Mouse (Mus musculus) lung, embryonic 16.5 days (tissue): ENCODE data around the gene Clic1. TPM values are rescaled to one million over a fixed set of nuclear protein-coding genes. Genes with fewer than 3 reads are reported as not detected.

Experiments
- ATAC-seq: fragments of 200-750 bp; cut with Nextera tagmentation; 2 replicates; pipeline ENCODE4 v1.8.0; 2017; ENCODE audit warnings: low read depth, mild to moderate bottlenecking, moderate library complexity
- H3K27ac ChIP-seq: fragments of 300-500 bp; sonication (generic); 2 replicates; pipeline ENCODE4 v1.5.1; 2014; ENCODE audit warnings: mild to moderate bottlenecking, control low read depth, low read length
- H3K27me3 ChIP-seq: fragments of 300-500 bp; sonication (generic); 2 replicates; pipeline ENCODE4 v1.6.1; 2014; ENCODE audit warnings: low read depth, low read length, mixed read lengths; ENCODE audit not compliant: control insufficient read depth, insufficient read depth
- H3K36me3 ChIP-seq: fragments of 300-500 bp; sonication (generic); 2 replicates; pipeline ENCODE4 v1.6.1; 2014; ENCODE audit warnings: low read length; ENCODE audit not compliant: control insufficient read depth, insufficient read depth
- H3K4me1 ChIP-seq: fragments of 300-500 bp; sonication (generic); replicated peaks from 2 replicates; pipeline ENCODE4 v1.6.1; 2014; ENCODE audit warnings: low read length, mixed read lengths; ENCODE audit not compliant: control insufficient read depth, insufficient read depth
- H3K4me2 ChIP-seq: fragments of 300-500 bp; sonication (generic); 2 replicates; pipeline ENCODE4 v1.6.1; 2014; ENCODE audit warnings: low read depth, low read length, control low read depth
- H3K4me3 ChIP-seq: fragments of 300-500 bp; sonication (generic); 2 replicates; pipeline ENCODE4 v1.5.1; 2014; ENCODE audit warnings: mild to moderate bottlenecking, low read length, control low read depth
- H3K9ac ChIP-seq: fragments of 300-500 bp; sonication (generic); 2 replicates; pipeline ENCODE4 v1.6.1; 2014; ENCODE audit warnings: low read length, control low read depth
- H3K9me3 ChIP-seq: fragments of 300-500 bp; sonication (generic); 2 replicates; pipeline ENCODE4 v1.6.1; 2016; ENCODE audit warnings: low read length; ENCODE audit not compliant: control insufficient read depth
- whole genome bisulfite sequencing: fragments of 180-500 bp; shearing (Covaris S2); extraction: QIAGEN DNeasy Blood & Tissue Kit; methylation state at CpG from one replicate; pipeline ENCODE4 v1.1.7; 2014; 5-methylcytosine and 5-hydroxymethylcytosine counted together
- polyA plus RNA-seq: library from polyadenylated mRNA; unstranded; fragments of >200 nt; fragmentation: Nextera tagmentation; extraction: Ambion mirVana; gene quantifications from 2 replicates; pipeline ENCODE4 v1.2.1, GENCODE M21; 2015

The Clic1 gene
- polyA plus RNA-seq, 1 experiment from 2014 or later = 298 TPM

GRCm38 (mm10) chr17:35068213-35068914 lies 18.6 kb downstream of the Clic1 start:
- H3K9ac ChIP-seq = 0 out of 2 replicates have a peak overlapping the region, but pooled peaks have one; percentile 25
- H3K4me3 ChIP-seq = no peak overlapping the region
- H3K4me2 ChIP-seq = no peak overlapping the region
- 58% methylated on average over 17 of the region's 17 CpGs for WGBS
- no peak overlapping the region; the same call in 1 of the 2 replicates for H3K27ac ChIP-seq
- no peaks in the 10 kb centered on the region for H3K36me3 ChIP-seq
- H3K9me3 ChIP-seq = no peaks in the 10 kb centered on the region
- H3K27me3 ChIP-seq = no peaks in the 10 kb centered on the region
- ATAC-seq = no peak
- peaks cover 22% of the 10 kb centered on the region for H3K4me1 ChIP-seq

- Histone ChIP-seq H3K9ac (no peak overlapping the region), H3K4me3 (no peak overlapping the region), H3K4me1 (peaks cover 5% of the 10 kb centered on the region), H3K27me3 (no peaks in the 10 kb centered on the region), H3K9me3 (no peaks in the 10 kb centered on the region), H3K4me2 (no peak overlapping the region), H3K27ac (peak overlapping the region; percentile 83), H3K36me3 (no peaks in the 10 kb centered on the region)
- WGBS = 36% methylated on average over 6 of the region's 6 CpGs
- ATAC-seq = peak; percentile 66
These were observed 20.9 kb downstream of the Clic1 start for GRCm38 (mm10) chr17:35070556-35071229.

DNA sequence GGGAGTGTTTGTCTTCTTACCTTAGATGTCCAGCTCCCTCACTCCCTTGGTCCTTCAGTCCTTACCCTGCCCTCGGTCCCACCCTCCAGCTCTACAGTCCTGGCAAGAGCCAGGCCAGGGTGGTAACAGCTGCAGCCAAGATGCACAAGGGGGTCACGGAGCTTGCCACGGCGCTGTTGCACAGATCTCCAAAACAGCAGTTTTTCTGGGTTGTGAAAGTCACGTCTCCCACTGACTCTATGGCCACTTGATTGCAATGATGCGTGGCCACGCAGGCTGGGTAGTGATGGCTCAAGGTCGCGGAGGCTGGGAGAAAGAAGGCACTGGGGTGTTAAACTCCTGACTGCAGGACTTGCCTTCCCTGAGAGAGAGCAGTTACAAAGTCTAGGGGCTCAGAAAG lies 21.7 kb downstream of the Clic1 start:
- no peaks in the 10 kb centered on the region for H3K27me3 ChIP-seq
- WGBS = 65% methylated on average over 9 of the region's 9 CpGs
- H3K36me3 ChIP-seq = no peaks in the 10 kb centered on the region
- H3K4me2 ChIP-seq = no peak overlapping the region
- H3K27ac ChIP-seq = no peak overlapping the region
- no peaks in the 10 kb centered on the region; the same call in 1 of the 2 replicates for H3K4me1 ChIP-seq
- H3K9ac ChIP-seq = no peak overlapping the region
- ATAC-seq = no peak
- no peak overlapping the region for H3K4me3 ChIP-seq
- no peaks in the 10 kb centered on the region for H3K9me3 ChIP-seq

DNA sequence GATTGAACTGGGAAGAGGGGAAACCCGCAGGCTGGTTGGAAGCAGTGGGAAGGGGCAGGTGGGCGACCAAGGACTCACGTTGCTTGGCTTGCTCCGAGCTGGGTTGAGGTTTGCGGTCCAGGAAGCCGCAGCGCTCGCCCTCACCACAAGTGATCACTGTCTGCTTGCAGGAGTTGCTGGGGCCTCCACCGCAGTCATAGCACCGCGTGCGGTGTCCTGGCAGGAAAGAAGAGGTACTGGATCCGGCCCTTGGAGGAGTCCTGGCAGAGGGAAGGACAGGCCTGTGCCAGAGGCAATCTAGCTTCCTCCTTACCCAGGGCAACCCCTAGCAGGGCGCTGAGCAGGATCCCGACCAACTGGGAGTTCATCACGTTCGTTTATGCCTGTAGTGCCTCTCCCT lies 24.3 kb downstream of the Clic1 start:
- Histone ChIP-seq H3K9ac (no peak overlapping the region), H3K36me3 (no peaks in the 10 kb centered on the region), H3K27ac (no peak overlapping the region), H3K27me3 (peaks cover 2% of the 10 kb centered on the region; the same call in 1 of the 2 replicates), H3K9me3 (no peaks in the 10 kb centered on the region), H3K4me3 (no peak overlapping the region), H3K4me1 (peaks cover 7% of the 10 kb centered on the region; the same call in 1 of the 2 replicates), H3K4me2 (no peak overlapping the region)
- 50% methylated on average over 17 of the region's 17 CpGs for WGBS
- no peak for ATAC-seq

- peaks cover 2% of the 10 kb centered on the region; the same call in 1 of the 2 replicates for H3K27me3 ChIP-seq
- peak within 1 kb of the TSS; percentile 52 for H3K4me2 ChIP-seq
- no peaks in the 10 kb centered on the region for H3K9me3 ChIP-seq
- 32% methylated on average over 10 of the region's 10 CpGs for WGBS
- H3K4me1 ChIP-seq = peaks cover 7% of the 10 kb centered on the region; the same call in 1 of the 2 replicates
- H3K36me3 ChIP-seq = no peaks in the 10 kb centered on the region
- ATAC-seq = 0 out of 2 replicates have a peak, but pooled peaks have one; percentile 5
- peak within 1 kb of the TSS; percentile 66 for H3K9ac ChIP-seq
- H3K4me3 ChIP-seq = peak within 1 kb of the TSS; percentile 45
- H3K27ac ChIP-seq = peak within 1 kb of the TSS; percentile 87
These were observed 26.9 kb downstream of the Clic1 start, which contains the start of gene Ly6g6e for GRCm38 (mm10) chr17:35076507-35077176. Ly6g6e (plus strand) TSS chr17:35076902.

- Histone ChIP-seq H3K27ac (peak overlapping the region; percentile 87), H3K4me3 (peak overlapping the region; percentile 45), H3K4me1 (peaks cover 7% of the 10 kb centered on the region; the same call in 1 of the 2 replicates), H3K4me2 (peak overlapping the region; percentile 52), H3K27me3 (peaks cover 2% of the 10 kb centered on the region; the same call in 1 of the 2 replicates), H3K9ac (peak overlapping the region; percentile 66), H3K9me3 (no peaks in the 10 kb centered on the region), H3K36me3 (no peaks in the 10 kb centered on the region)
- ATAC-seq = peak; percentile 52
- WGBS = 23% methylated on average over 2 of the region's 2 CpGs
These were observed 27.5 kb downstream of the Clic1 start for GRCm38 (mm10) chr17:35077285-35077684.

- 7% methylated on average over 14 of the region's 14 CpGs for WGBS
- Histone ChIP-seq H3K4me2 (peak within 1 kb of the TSS; percentile 52), H3K9ac (peak within 1 kb of the TSS; percentile 66), H3K27ac (peak within 1 kb of the TSS; percentile 87), H3K27me3 (peaks cover 2% of the 10 kb centered on the region; the same call in 1 of the 2 replicates), H3K4me1 (peaks cover 7% of the 10 kb centered on the region; the same call in 1 of the 2 replicates), H3K36me3 (no peaks in the 10 kb centered on the region), H3K9me3 (no peaks in the 10 kb centered on the region), H3K4me3 (peak within 1 kb of the TSS; percentile 45)
- peak; percentile 83 for ATAC-seq
These were observed 28.0 kb downstream of the Clic1 start, which contains the start of gene Ly6g6d for GRCm38 (mm10) chr17:35077786-35078233. Ly6g6d (minus strand) TSS chr17:35078065.

DNA sequence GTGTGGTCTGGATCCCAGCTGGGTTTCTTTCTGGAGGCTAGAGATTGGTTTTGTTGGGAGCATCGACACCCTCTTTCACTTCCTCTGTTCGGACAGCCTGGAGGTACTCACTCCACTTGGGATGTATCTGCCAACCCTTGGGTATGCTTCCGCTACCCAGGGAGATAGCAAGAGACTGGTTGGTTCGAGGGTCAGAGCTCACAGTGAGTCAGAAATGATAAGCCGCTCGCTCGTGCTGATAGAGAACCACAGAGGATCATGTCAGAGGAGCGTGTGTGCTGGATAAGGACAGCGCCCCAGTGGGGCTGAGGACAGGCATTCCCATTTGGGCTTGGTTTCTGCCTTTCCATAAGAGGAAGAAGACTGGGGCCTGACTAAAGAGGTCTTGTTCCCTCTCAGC lies 30.0 kb downstream of the Clic1 start:
- no peaks in the 10 kb centered on the region for H3K36me3 ChIP-seq
- 29% methylated on average over 9 of the region's 9 CpGs for WGBS
- H3K9me3 ChIP-seq = no peaks in the 10 kb centered on the region
- no peak overlapping the region for H3K4me3 ChIP-seq
- peaks cover 7% of the 10 kb centered on the region; the same call in 1 of the 2 replicates for H3K4me1 ChIP-seq
- no peak overlapping the region for H3K4me2 ChIP-seq
- peaks cover 2% of the 10 kb centered on the region; the same call in 1 of the 2 replicates for H3K27me3 ChIP-seq
- H3K9ac ChIP-seq = no peak overlapping the region
- no peak overlapping the region for H3K27ac ChIP-seq
- ATAC-seq = no peak
